Mouse (Mus musculus): ENCODE data around the gene Tmem100. TPM values are rescaled to one million over a fixed set of nuclear protein-coding genes. Genes with fewer than 3 reads are reported as not detected.
A peak's percentile ranks its signal among the peaks of the same experiment; 100 is the strongest.

Gene Tmem100
- polyA plus RNA-seq, 2 experiments, result 0.13 to 0.24 TPM

DNA sequence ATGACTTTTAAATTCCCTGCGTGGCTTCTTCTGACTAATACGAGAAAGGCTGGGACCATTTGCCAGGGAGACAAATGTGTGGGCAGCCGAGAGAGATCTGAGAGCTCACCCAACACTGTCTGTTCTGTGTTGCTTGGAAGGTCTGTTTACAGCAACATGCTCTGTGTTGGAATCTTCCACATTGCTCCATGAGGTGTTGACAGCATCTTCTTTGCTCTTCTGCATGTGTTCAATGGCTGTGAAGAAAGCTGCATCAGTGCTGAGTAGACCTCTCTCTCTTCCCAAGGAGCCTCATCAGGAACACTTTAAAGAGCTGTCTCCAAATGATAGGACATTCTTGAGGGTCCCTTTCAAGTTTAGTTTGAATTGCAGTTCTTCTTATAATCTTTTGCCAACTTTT is 32.5 kb downstream of the Tmem100 start:
- H3K4me2 ChIP-seq (ENCODE audit: low read depth), result no peak overlapping the region
- DNase-seq (ENCODE audit: low read depth in 3 of 3, low spot score in 3 of 3), result no peak
- H3K27me3 ChIP-seq (ENCODE audit: control insufficient read depth, insufficient read depth, low read length), result no peaks in the 10 kb centered on the region
- H3K36me3 ChIP-seq (replicated peaks; ENCODE audit: control insufficient read depth, insufficient read depth, low read depth), result no peaks in the 10 kb centered on the region
- no peaks in the 10 kb centered on the region; the same call in 1 of the 2 replicates for H3K9me3 ChIP-seq (ENCODE audit: control insufficient read depth, low read length)
- ATAC-seq (ENCODE audit: insufficient read depth), result no peak
- 52% methylated on average over 3 of the region's 3 CpGs for WGBS (ENCODE audit: insufficient replicate concordance)
- H3K4me1 ChIP-seq (replicated peaks; ENCODE audit: control insufficient read depth in 2 of 2, insufficient read depth in 2 of 2, low read length in 1 of 2), result no peaks in the 10 kb centered on the region
- no peak overlapping the region for H3K27ac ChIP-seq
- TF ChIP-seq CTCF (IDR thresholded peaks at IDR 0.05; ENCODE audit: low read depth) (no peak), EP300 (IDR thresholded peaks at IDR 0.05; ENCODE audit: low read depth) (no peak)
- no peak overlapping the region for H3K9ac ChIP-seq (replicated peaks)
- no peak overlapping the region for H3K4me3 ChIP-seq (ENCODE audit: insufficient read depth in 1 of 2, low read depth in 2 of 2, low read length in 2 of 2)

DNA sequence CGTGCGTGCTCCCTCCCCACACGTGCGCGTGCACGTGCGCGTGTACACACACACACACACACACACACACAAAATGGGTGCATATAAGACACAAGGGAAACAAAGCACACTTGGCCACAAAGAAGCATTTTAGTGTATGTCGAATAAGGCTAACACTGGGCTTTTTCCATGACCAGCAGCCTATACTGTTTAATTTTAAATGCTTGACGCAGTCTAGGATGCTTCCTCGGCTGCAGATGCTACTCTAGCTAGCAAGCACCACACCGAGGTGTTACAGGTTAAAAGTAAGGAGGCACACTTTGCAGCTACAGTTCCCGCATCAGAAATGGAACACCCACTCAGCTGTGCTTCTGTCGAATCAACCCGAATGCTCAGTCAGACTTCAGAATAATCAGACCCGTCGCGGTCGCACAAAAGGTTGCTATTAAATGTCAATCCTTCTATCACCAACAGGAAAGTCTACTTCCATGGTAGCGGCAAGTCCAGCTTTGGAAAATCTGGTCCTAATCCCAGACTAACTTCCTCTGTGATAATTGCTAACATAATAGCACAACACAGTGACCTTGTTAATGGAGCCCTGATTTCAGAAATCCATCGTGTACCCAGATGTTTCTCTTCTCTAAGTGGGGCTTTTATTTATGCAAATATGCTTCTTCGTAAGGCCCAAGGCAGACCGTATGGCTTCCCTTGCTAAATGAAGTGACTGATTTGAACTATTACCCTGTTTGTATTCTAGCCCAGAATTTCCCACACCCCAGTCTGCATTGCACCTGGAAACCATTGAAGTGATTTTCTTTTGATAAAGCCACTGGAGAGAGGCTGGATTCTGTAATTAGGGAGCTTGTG is 36.5 kb downstream of the Tmem100 start:
- H3K9me3 ChIP-seq (ENCODE audit: control insufficient read depth, low read length), result no peaks in the 10 kb centered on the region
- DNase-seq (ENCODE audit: low read depth in 3 of 3, low spot score in 3 of 3), result no peak
- H3K4me2 ChIP-seq (ENCODE audit: low read depth), result no peak overlapping the region
- no peak for ATAC-seq (ENCODE audit: insufficient read depth)
- H3K4me1 ChIP-seq (replicated peaks; ENCODE audit: control insufficient read depth in 2 of 2, insufficient read depth in 2 of 2, low read length in 1 of 2), result no peaks in the 10 kb centered on the region
- H3K27me3 ChIP-seq (ENCODE audit: control insufficient read depth, insufficient read depth, low read length), result no peaks in the 10 kb centered on the region
- H3K36me3 ChIP-seq (replicated peaks; ENCODE audit: control insufficient read depth, insufficient read depth, low read depth), result no peaks in the 10 kb centered on the region
- H3K27ac ChIP-seq, result no peak overlapping the region
- H3K4me3 ChIP-seq (ENCODE audit: insufficient read depth in 1 of 2, low read depth in 2 of 2, low read length in 2 of 2), result no peak overlapping the region
- H3K9ac ChIP-seq (replicated peaks), result no peak overlapping the region
- WGBS (ENCODE audit: insufficient replicate concordance), result 80% methylated on average over 23 of the region's 23 CpGs
- TF ChIP-seq EP300 (IDR thresholded peaks at IDR 0.05; ENCODE audit: low read depth) (no peak), CTCF (IDR thresholded peaks at IDR 0.05; ENCODE audit: low read depth) (no peak)

DNA sequence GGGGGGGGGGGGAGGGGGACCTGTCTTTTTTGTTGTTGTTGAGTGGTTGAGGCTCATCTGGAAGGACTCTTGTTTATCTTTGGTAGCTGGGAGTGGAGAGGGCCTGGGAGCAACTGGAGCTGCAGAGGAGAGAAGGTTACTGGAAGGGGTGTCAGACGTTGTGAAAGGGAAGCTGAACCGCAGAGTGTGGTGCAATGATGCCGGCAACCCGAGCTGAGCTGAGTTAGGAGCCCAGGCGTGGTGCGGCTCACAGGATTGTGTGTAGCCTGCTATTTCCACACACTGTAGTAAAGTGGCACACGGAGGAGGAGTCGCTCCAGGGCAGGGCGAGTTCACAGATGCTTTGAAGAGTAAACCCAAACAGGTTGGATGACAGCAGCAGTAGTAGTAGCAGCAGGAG is 41.6 kb downstream of the Tmem100 start:
- no peaks in the 10 kb centered on the region for H3K27me3 ChIP-seq (ENCODE audit: control insufficient read depth, insufficient read depth, low read length)
- H3K4me1 ChIP-seq (replicated peaks; ENCODE audit: control insufficient read depth in 2 of 2, insufficient read depth in 2 of 2, low read length in 1 of 2), result no peaks in the 10 kb centered on the region
- H3K27ac ChIP-seq, result no peak overlapping the region
- no peak overlapping the region for H3K4me3 ChIP-seq (ENCODE audit: insufficient read depth in 1 of 2, low read depth in 2 of 2, low read length in 2 of 2)
- ATAC-seq (ENCODE audit: insufficient read depth) (no peak), DNase-seq (ENCODE audit: low read depth in 3 of 3, low spot score in 3 of 3) (peak in 1 of 3 experiments; percentile 2)
- WGBS (ENCODE audit: insufficient replicate concordance), result 27% methylated on average over 9 of the region's 9 CpGs
- TF ChIP-seq CTCF (IDR thresholded peaks at IDR 0.05; ENCODE audit: low read depth), result no peak
- TF ChIP-seq EP300 (IDR thresholded peaks at IDR 0.05; ENCODE audit: low read depth), result no peak
- no peak overlapping the region for H3K4me2 ChIP-seq (ENCODE audit: low read depth)
- H3K9me3 ChIP-seq (ENCODE audit: control insufficient read depth, low read length), result no peaks in the 10 kb centered on the region
- H3K36me3 ChIP-seq (replicated peaks; ENCODE audit: control insufficient read depth, insufficient read depth, low read depth), result no peaks in the 10 kb centered on the region
- no peak overlapping the region for H3K9ac ChIP-seq (replicated peaks)

DNA sequence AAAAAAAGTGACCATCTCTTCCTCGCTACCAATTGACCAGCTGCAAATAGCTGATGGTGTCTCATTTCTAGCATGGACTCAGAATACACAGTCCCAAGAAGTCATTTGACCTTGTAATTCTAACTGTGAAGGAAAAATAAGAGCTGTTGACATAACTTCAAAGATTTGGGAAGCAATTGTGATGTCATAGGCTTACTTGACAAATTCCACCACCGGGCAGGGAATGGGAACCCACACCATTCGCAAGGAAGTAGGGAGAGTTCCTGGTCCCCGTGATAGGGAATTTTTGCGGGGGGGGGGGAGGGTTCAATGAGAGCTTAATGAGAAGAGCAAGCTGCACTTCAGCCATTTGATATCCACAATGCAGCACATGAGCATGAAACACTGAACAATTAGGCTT is 43.1 kb downstream of the Tmem100 start:
- DNase-seq (ENCODE audit: low read depth in 3 of 3, low spot score in 3 of 3), result no peak
- H3K27ac ChIP-seq, result no peak overlapping the region
- no peak overlapping the region for H3K4me3 ChIP-seq (ENCODE audit: insufficient read depth in 1 of 2, low read depth in 2 of 2, low read length in 2 of 2)
- no peak for ATAC-seq (ENCODE audit: insufficient read depth)
- TF ChIP-seq EP300 (IDR thresholded peaks at IDR 0.05; ENCODE audit: low read depth), result no peak
- TF ChIP-seq CTCF (IDR thresholded peaks at IDR 0.05; ENCODE audit: low read depth), result no peak
- no peak overlapping the region for H3K9ac ChIP-seq (replicated peaks)
- H3K4me1 ChIP-seq (replicated peaks; ENCODE audit: control insufficient read depth in 2 of 2, insufficient read depth in 2 of 2, low read length in 1 of 2), result no peaks in the 10 kb centered on the region
- WGBS (ENCODE audit: insufficient replicate concordance), result 34% methylated on average over 5 of the region's 5 CpGs
- no peak overlapping the region for H3K4me2 ChIP-seq (ENCODE audit: low read depth)
- no peaks in the 10 kb centered on the region for H3K27me3 ChIP-seq (ENCODE audit: control insufficient read depth, insufficient read depth, low read length)
- no peaks in the 10 kb centered on the region for H3K36me3 ChIP-seq (replicated peaks; ENCODE audit: control insufficient read depth, insufficient read depth, low read depth)
- no peaks in the 10 kb centered on the region for H3K9me3 ChIP-seq (ENCODE audit: control insufficient read depth, low read length)

DNA sequence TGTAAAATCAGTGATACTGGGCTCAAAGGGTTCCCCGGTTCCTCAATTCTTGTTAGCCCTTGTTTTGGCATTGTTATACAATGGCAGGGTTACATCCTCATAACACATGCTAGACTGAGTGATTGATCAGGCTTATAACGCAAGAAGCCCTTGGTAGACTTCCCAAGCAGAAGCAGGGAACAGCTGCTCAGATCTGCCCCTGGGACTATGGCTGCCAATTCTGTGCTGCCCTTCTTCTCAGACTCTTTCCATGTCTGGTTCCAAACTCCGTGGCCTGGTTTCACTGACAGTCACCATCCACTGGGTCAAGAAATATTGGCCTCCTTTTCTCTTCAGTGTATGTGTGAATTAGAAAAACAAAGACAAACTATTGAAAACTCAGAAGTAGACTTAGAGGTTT is 46.5 kb downstream of the Tmem100 start:
- no peak overlapping the region for H3K27ac ChIP-seq
- 60% methylated on average over 3 of the region's 3 CpGs for WGBS (ENCODE audit: insufficient replicate concordance)
- no peak overlapping the region for H3K9ac ChIP-seq (replicated peaks)
- H3K36me3 ChIP-seq (replicated peaks; ENCODE audit: control insufficient read depth, insufficient read depth, low read depth), result no peaks in the 10 kb centered on the region
- no peak for DNase-seq (ENCODE audit: low read depth in 3 of 3, low spot score in 3 of 3)
- H3K4me2 ChIP-seq (ENCODE audit: low read depth), result no peak overlapping the region
- no peak for ATAC-seq (ENCODE audit: insufficient read depth)
- H3K4me1 ChIP-seq (replicated peaks; ENCODE audit: control insufficient read depth in 2 of 2, insufficient read depth in 2 of 2, low read length in 1 of 2), result no peaks in the 10 kb centered on the region
- H3K9me3 ChIP-seq (ENCODE audit: control insufficient read depth, low read length), result no peaks in the 10 kb centered on the region
- no peaks in the 10 kb centered on the region for H3K27me3 ChIP-seq (ENCODE audit: control insufficient read depth, insufficient read depth, low read length)
- no peak overlapping the region for H3K4me3 ChIP-seq (ENCODE audit: insufficient read depth in 1 of 2, low read depth in 2 of 2, low read length in 2 of 2)
- no peak for TF ChIP-seq CTCF (IDR thresholded peaks at IDR 0.05; ENCODE audit: low read depth)
- TF ChIP-seq EP300 (IDR thresholded peaks at IDR 0.05; ENCODE audit: low read depth), result no peak
